Mouse (Mus musculus): ENCODE results near the gene Nxpe5. TPM values are rescaled to one million over a fixed set of nuclear protein-coding genes. Genes with fewer than 3 reads are reported as not detected.
A peak's percentile ranks its signal among the peaks of the same experiment; 100 is the strongest.

Gene Nxpe5
- polyA plus RNA-seq, 1 experiment: not detected

DNA sequence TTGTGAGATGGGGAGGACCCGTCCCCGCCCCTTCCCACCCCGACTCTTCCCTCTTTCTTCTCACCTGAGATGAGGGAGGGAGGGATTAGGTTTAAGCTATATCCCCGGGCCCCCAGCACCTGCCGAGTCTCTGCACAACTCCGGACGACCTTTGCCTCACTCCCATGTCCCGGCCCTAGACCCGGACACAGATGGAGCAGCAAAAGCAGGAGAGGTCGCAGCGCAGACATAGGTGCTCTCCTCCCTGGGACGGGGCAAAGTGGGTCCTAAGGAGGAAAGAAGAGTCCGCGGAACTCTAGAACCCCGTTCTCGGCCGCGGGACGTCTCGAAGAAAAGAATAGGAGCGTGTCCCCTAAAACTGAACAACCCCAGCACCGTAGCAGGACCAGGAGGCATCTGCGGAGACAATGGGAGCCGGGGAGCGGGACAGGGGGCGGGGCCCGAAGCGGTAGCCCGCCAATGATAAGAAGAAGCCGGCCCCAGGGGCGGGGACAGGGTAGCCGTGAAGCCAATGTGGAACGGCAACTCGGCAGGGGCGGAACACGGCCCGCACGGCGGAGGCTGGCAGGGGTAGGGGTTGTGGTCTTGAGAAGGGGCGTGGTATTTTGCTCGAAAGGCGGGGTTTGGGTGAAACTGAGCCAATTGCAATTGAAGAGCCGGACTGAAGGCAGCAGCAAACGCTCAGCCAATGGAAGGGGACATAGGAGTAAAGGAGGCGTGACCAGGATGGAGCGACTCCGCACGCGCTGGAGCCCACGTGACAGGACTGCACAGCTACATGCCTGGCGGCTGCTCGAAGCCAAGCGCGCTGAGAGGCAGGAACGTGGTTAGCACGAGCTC is 54.1 kb downstream of the Nxpe5 start, which contains the start of the genes Gm43720, Gpc2 and Stag3:
Gene Gm43720 (minus strand): TSS at position 374 of the 840 bp plus-strand sequence.
Gene Gpc2 (minus strand): TSS at position 421 of the 840 bp plus-strand sequence.
Gene Stag3 (plus strand): TSS at position 656 of the 840 bp plus-strand sequence.
- no peaks in the 10 kb centered on the region for H3K27me3 ChIP-seq (ENCODE audit: control insufficient read depth, insufficient read depth, insufficient read length)
- H3ac ChIP-seq (ENCODE audit: control insufficient read depth, insufficient read length, low read depth): no peak within 1 kb of the TSS
- TF ChIP-seq USF1 (IDR thresholded peaks at IDR 0.05; ENCODE audit: low read depth): peak; percentile 23
- no peak for TF ChIP-seq MYOG (IDR thresholded peaks at IDR 0.05; ENCODE audit: control insufficient read depth, extremely low read depth, insufficient read length)
- no peak for TF ChIP-seq CTCF (IDR thresholded peaks at IDR 0.05; ENCODE audit: control insufficient read depth, insufficient read depth, insufficient read length)
- H3K79me3 ChIP-seq (ENCODE audit: low read depth): no peaks in the 10 kb centered on the region
- H3K36me3 ChIP-seq (ENCODE audit: control insufficient read depth, insufficient read depth): no peaks in the 10 kb centered on the region
- no peak within 1 kb of the TSS for H3K4me3 ChIP-seq (ENCODE audit: insufficient read depth, poor library complexity, severe bottlenecking)
- H3K79me2 ChIP-seq (ENCODE audit: control insufficient read depth, insufficient read depth): no peaks in the 10 kb centered on the region

DNA sequence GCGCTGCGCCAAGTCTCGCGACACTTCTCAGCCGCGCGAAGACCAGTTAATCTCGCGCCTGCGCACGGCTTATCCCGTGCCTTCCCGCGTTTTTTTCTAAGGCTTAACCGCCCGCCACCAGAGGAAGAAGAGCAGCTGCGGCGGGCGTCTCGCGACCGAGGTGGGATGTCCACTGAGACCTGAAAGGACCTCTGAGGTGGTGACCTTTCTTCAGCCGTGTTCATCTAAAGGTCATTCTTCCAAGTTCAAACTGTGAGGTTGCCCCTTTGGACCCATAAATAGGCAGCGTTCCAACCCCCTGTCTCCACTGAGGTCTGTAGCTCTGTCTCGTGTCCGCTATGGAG is 54.7 kb downstream of the Nxpe5 start:
- no peaks in the 10 kb centered on the region for H3K36me3 ChIP-seq (ENCODE audit: control insufficient read depth, insufficient read depth)
- no peak overlapping the region for H3ac ChIP-seq (ENCODE audit: control insufficient read depth, insufficient read length, low read depth)
- TF ChIP-seq FOSL1 (IDR thresholded peaks at IDR 0.05; ENCODE audit: insufficient read depth, low read length, poor library complexity, severe bottlenecking) (no peak), MYOG (IDR thresholded peaks at IDR 0.05; ENCODE audit: control insufficient read depth, extremely low read depth, insufficient read length) (no peak), MAX (IDR thresholded peaks at IDR 0.05) (no peak), USF1 (IDR thresholded peaks at IDR 0.05; ENCODE audit: low read depth) (no peak), MYOD1 (IDR thresholded peaks at IDR 0.05; ENCODE audit: control insufficient read depth, insufficient read length, low read depth) (no peak), CEBPB (IDR thresholded peaks at IDR 0.05; ENCODE audit: low read depth) (no peak), CTCF (IDR thresholded peaks at IDR 0.05; ENCODE audit: control insufficient read depth, insufficient read depth, insufficient read length) (no peak)
- no peaks in the 10 kb centered on the region for H3K79me2 ChIP-seq (ENCODE audit: control insufficient read depth, insufficient read depth)
- H3K79me3 ChIP-seq (ENCODE audit: low read depth): no peaks in the 10 kb centered on the region
- H3K4me3 ChIP-seq (ENCODE audit: insufficient read depth, poor library complexity, severe bottlenecking): no peak overlapping the region
- H3K27me3 ChIP-seq (ENCODE audit: control insufficient read depth, insufficient read depth, insufficient read length): no peaks in the 10 kb centered on the region

DNA sequence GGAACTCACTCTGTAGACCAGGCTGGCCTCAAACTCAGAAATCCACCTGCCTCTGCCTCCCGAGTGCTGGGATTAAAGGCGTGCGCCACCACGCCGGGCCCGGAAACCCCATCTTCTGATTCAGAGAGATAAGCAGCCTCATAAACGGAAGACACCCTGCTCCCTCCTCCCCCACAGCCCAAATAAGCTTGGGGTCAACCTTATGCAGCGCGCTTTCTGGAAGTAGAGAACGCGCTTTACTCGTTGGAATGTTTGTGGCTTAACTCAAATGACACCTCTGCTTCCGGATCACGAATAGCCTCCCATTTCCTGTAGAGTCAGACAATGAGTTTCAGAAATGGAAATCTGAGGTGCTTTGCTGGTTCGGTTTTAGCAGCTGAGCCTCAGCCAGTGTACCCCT is 55.1 kb downstream of the Nxpe5 start:
- Histone ChIP-seq H3K27me3 (ENCODE audit: control insufficient read depth, insufficient read depth, insufficient read length) (no peaks in the 10 kb centered on the region), H3K4me3 (ENCODE audit: insufficient read depth, poor library complexity, severe bottlenecking) (no peak overlapping the region), H3K36me3 (ENCODE audit: control insufficient read depth, insufficient read depth) (no peaks in the 10 kb centered on the region), H3K79me3 (ENCODE audit: low read depth) (no peaks in the 10 kb centered on the region), H3K79me2 (ENCODE audit: control insufficient read depth, insufficient read depth) (no peaks in the 10 kb centered on the region), H3ac (ENCODE audit: control insufficient read depth, insufficient read length, low read depth) (no peak overlapping the region)
- TF ChIP-seq MYOD1 (IDR thresholded peaks at IDR 0.05; ENCODE audit: control insufficient read depth, insufficient read length, low read depth) (no peak), USF1 (IDR thresholded peaks at IDR 0.05; ENCODE audit: low read depth) (no peak), MAX (IDR thresholded peaks at IDR 0.05) (no peak), MYOG (IDR thresholded peaks at IDR 0.05; ENCODE audit: control insufficient read depth, extremely low read depth, insufficient read length) (no peak), CTCF (IDR thresholded peaks at IDR 0.05; ENCODE audit: control insufficient read depth, insufficient read depth, insufficient read length) (no peak), CEBPB (IDR thresholded peaks at IDR 0.05; ENCODE audit: low read depth) (no peak)

DNA sequence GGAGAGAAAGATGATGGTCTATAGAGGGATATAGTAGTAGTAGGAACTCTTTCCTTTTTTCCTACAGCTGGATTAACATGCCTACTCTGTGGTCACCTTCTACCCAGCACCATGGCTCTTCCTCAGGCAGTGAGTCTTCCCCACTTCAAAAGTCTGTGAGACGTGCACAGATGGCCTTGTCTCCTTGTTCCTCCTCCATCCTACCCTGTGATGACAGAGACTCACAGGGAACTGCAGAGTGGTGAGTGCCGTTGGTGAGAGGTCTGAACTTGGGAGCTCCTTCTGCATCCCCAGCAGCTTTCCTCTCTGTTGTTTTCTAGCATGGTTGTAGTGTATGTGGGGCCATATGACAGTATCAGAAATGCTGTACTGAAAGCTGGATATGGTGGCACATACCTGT is 56.1 kb downstream of the Nxpe5 start:
- Histone ChIP-seq H3ac (ENCODE audit: control insufficient read depth, insufficient read length, low read depth) (no peak overlapping the region), H3K79me2 (ENCODE audit: control insufficient read depth, insufficient read depth) (no peaks in the 10 kb centered on the region), H3K4me3 (ENCODE audit: insufficient read depth, poor library complexity, severe bottlenecking) (no peak overlapping the region), H3K79me3 (ENCODE audit: low read depth) (no peaks in the 10 kb centered on the region), H3K27me3 (ENCODE audit: control insufficient read depth, insufficient read depth, insufficient read length) (no peaks in the 10 kb centered on the region), H3K36me3 (ENCODE audit: control insufficient read depth, insufficient read depth) (no peaks in the 10 kb centered on the region)
- no peak for TF ChIP-seq MYOD1 (IDR thresholded peaks at IDR 0.05; ENCODE audit: control insufficient read depth, insufficient read length, low read depth)
- no peak for TF ChIP-seq FOSL1 (IDR thresholded peaks at IDR 0.05; ENCODE audit: insufficient read depth, low read length, poor library complexity, severe bottlenecking)
- TF ChIP-seq MAX (IDR thresholded peaks at IDR 0.05): no peak
- no peak for TF ChIP-seq MYOG (IDR thresholded peaks at IDR 0.05; ENCODE audit: control insufficient read depth, extremely low read depth, insufficient read length)
- TF ChIP-seq USF1 (IDR thresholded peaks at IDR 0.05; ENCODE audit: low read depth): no peak
- TF ChIP-seq CTCF (IDR thresholded peaks at IDR 0.05; ENCODE audit: control insufficient read depth, insufficient read depth, insufficient read length): no peak
- TF ChIP-seq CEBPB (IDR thresholded peaks at IDR 0.05; ENCODE audit: low read depth): no peak

DNA sequence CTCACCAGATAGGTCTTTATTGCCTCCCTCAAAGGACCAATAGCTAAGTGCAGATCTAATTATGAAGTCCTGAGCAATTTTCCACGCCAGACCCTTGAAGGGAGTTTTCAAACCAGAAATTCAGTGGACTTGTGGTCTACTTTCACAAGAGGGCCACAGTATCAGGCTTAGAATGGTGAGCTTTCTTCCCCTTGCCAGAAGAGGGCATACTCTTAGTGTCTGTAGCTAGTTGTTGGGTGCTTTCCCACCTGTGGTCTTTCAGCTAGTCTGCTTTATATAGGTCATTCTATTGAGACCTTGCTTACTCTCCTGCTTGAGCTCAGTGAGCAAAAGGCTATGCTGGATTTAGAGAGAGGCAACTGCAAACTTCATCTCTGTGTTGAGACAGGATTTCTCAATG is 57.8 kb downstream of the Nxpe5 start:
- no peak overlapping the region for H3ac ChIP-seq (ENCODE audit: control insufficient read depth, insufficient read length, low read depth)
- no peaks in the 10 kb centered on the region for H3K79me3 ChIP-seq (ENCODE audit: low read depth)
- no peaks in the 10 kb centered on the region for H3K79me2 ChIP-seq (ENCODE audit: control insufficient read depth, insufficient read depth)

More for the DNA sequence above, 57.8 kb downstream of the Nxpe5 start:
- TF ChIP-seq MYOG (IDR thresholded peaks at IDR 0.05; ENCODE audit: control insufficient read depth, extremely low read depth, insufficient read length) (no peak), FOSL1 (IDR thresholded peaks at IDR 0.05; ENCODE audit: insufficient read depth, low read length, poor library complexity, severe bottlenecking) (no peak), MYOD1 (IDR thresholded peaks at IDR 0.05; ENCODE audit: control insufficient read depth, insufficient read length, low read depth) (no peak), CEBPB (IDR thresholded peaks at IDR 0.05; ENCODE audit: low read depth) (no peak), MAX (IDR thresholded peaks at IDR 0.05) (no peak), CTCF (IDR thresholded peaks at IDR 0.05; ENCODE audit: control insufficient read depth, insufficient read depth, insufficient read length) (no peak), USF1 (IDR thresholded peaks at IDR 0.05; ENCODE audit: low read depth) (no peak)
- H3K36me3 ChIP-seq (ENCODE audit: control insufficient read depth, insufficient read depth): no peaks in the 10 kb centered on the region
- no peaks in the 10 kb centered on the region for H3K27me3 ChIP-seq (ENCODE audit: control insufficient read depth, insufficient read depth, insufficient read length)
- no peak overlapping the region for H3K4me3 ChIP-seq (ENCODE audit: insufficient read depth, poor library complexity, severe bottlenecking)
